Mouse (Mus musculus): Measurements from ENCODE around the gene Gpc6. TPM values are rescaled to one million over a fixed set of nuclear protein-coding genes. Genes with fewer than 3 reads are reported as not detected.

Gene Gpc6
- 10 to 100 TPM; 15.6 to 18.9 TPM for total RNA-seq (2021)

GRCm38 (mm10) chr14:116924876-116925601 is at the start of gene Gpc6:
TSS of gene Gpc6 (plus strand) at chr14:116925315.
- peak; percentile 81 to 90 for DNase-seq (ENCODE audit: low spot score in 2 of 2)
- intact Hi-C loops (cut with DNase I) = loop anchor here (5.0 to 10.0 kb wide), 5 partner anchors 52 to 1093 kb away; no protein-coding TSS in a partner anchor

GRCm38 (mm10) chr14:116882480-116883044 is 42.6 kb upstream of the Gpc6 start:
- intact Hi-C loops (cut with DNase I) = no loop called here
- DNase-seq (ENCODE audit: low spot score in 2 of 2) = no peak

GRCm38 (mm10) chr14:116894316-116894715 is 30.8 kb upstream of the Gpc6 start:
- intact Hi-C loops (cut with DNase I) = no loop called here
- no peak for DNase-seq (ENCODE audit: low spot score in 2 of 2)

- no peak for DNase-seq (ENCODE audit: low spot score in 2 of 2)
- intact Hi-C loops (cut with DNase I) = no loop called here
Observed at GRCm38 (mm10) chr14:116897971-116898370, 27.1 kb upstream of the Gpc6 start.

- intact Hi-C loops (cut with DNase I) = no loop called here
- DNase-seq (ENCODE audit: low spot score in 2 of 2) = no peak
Observed at GRCm38 (mm10) chr14:116911768-116912167, 13.3 kb upstream of the Gpc6 start.

GRCm38 (mm10) chr14:116916874-116917273 is 8.2 kb upstream of the Gpc6 start:
- intact Hi-C loops (cut with DNase I) = no loop called here
- DNase-seq (ENCODE audit: low spot score in 2 of 2) = no peak

- DNase-seq (ENCODE audit: low spot score in 2 of 2) = no peak
- intact Hi-C loops (cut with DNase I) = loop anchor here (10.0 kb wide), 2 partner anchors 359 to 1001 kb away; no protein-coding TSS in a partner anchor
Observed at GRCm38 (mm10) chr14:116924266-116924665, 849 bp upstream of the Gpc6 start.

GRCm38 (mm10) chr14:116925691-116926403 is 732 bp downstream of the Gpc6 start:
- intact Hi-C loops (cut with DNase I) = loop anchor here (5.0 to 10.0 kb wide), 5 partner anchors 51 to 1094 kb away; no protein-coding TSS in a partner anchor
- peak; percentile 32 to 47 for DNase-seq (ENCODE audit: low spot score in 2 of 2)

- DNase-seq (ENCODE audit: low spot score in 2 of 2) = peak; percentile 68 to 76
- intact Hi-C loops (cut with DNase I) = loop anchor here (5.0 to 10.0 kb wide), 5 partner anchors 51 to 1094 kb away; no protein-coding TSS in a partner anchor
Observed at GRCm38 (mm10) chr14:116926404-116927171, 1.5 kb downstream of the Gpc6 start.

- intact Hi-C loops (cut with DNase I) = loop anchor here (5.0 to 10.0 kb wide), 5 partner anchors 50 to 1095 kb away; no protein-coding TSS in a partner anchor
Observed at GRCm38 (mm10) chr14:116927341-116928315, 2.5 kb downstream of the Gpc6 start.

GRCm38 (mm10) chr14:116928395-116928794 is 3.3 kb downstream of the Gpc6 start:
- DNase-seq (ENCODE audit: low spot score in 2 of 2) = peak in 1 of 2 experiments; percentile 33
- intact Hi-C loops (cut with DNase I) = loop anchor here (5.0 to 10.0 kb wide), 5 partner anchors 49 to 1096 kb away; no protein-coding TSS in a partner anchor

More at GRCm38 (mm10) chr14:116927341-116928315, 2.5 kb downstream of the Gpc6 start:
- no peak for DNase-seq (ENCODE audit: low spot score in 2 of 2)

GRCm38 (mm10) chr14:116928796-116929529 is 3.8 kb downstream of the Gpc6 start:
- no peak for DNase-seq (ENCODE audit: low spot score in 2 of 2)
- intact Hi-C loops (cut with DNase I) = loop anchor here (5.0 to 10.0 kb wide), 5 partner anchors 48 to 1097 kb away; no protein-coding TSS in a partner anchor

- intact Hi-C loops (cut with DNase I) = no loop called here
Observed at GRCm38 (mm10) chr14:116933825-116934224, 8.7 kb downstream of the Gpc6 start.

GRCm38 (mm10) chr14:116937910-116938560 is 12.9 kb downstream of the Gpc6 start:
- intact Hi-C loops (cut with DNase I) = no loop called here
- peak; percentile 47 for DNase-seq (ENCODE audit: low spot score in 2 of 2)

More at GRCm38 (mm10) chr14:116933825-116934224, 8.7 kb downstream of the Gpc6 start:
- DNase-seq (ENCODE audit: low spot score in 2 of 2) = no peak

GRCm38 (mm10) chr14:116938735-116939134 is 13.6 kb downstream of the Gpc6 start:
- intact Hi-C loops (cut with DNase I) = no loop called here
- DNase-seq (ENCODE audit: low spot score in 2 of 2) = no peak

GRCm38 (mm10) chr14:116939561-116939960 is 14.4 kb downstream of the Gpc6 start:
- intact Hi-C loops (cut with DNase I) = no loop called here
- DNase-seq (ENCODE audit: low spot score in 2 of 2) = no peak

- intact Hi-C loops (cut with DNase I) = no loop called here
- no peak for DNase-seq (ENCODE audit: low spot score in 2 of 2)
Observed at GRCm38 (mm10) chr14:116941772-116942171, 16.7 kb downstream of the Gpc6 start.
